Mouse (Mus musculus) yolk sac, embryonic 10.5 days (tissue): ENCODE results near the gene Cltc.
"Not testable (repeated sequence)": the region's sequence is repeated elsewhere in the genome, so short reads cannot be mapped to it uniquely, and the experiment has no call there.

Source experiments
- DNase-seq: peaks from one replicate; pipeline ENCODE4 v3.0.0-alpha.2; 2017; ENCODE audit warnings: low spot score

Cltc gene

GRCm38 (mm10) chr11:86738308-86738707 lies 19.1 kb downstream of the Cltc start:
- not testable (repeated sequence) for DNase-seq

- no peak for DNase-seq
Measured at GRCm38 (mm10) chr11:86737301-86738000, 19.9 kb downstream of the Cltc start.

- DNase-seq, result no peak
Measured at GRCm38 (mm10) chr11:86734993-86735392, 22.4 kb downstream of the Cltc start.

GRCm38 (mm10) chr11:86734241-86734939 lies 23.0 kb downstream of the Cltc start:
- no peak for DNase-seq

- no peak for DNase-seq
Measured at GRCm38 (mm10) chr11:86731443-86731842, 25.9 kb downstream of the Cltc start.

- no peak for DNase-seq
Measured at GRCm38 (mm10) chr11:86725607-86726006, 31.8 kb downstream of the Cltc start.

- DNase-seq, result no peak
Measured at GRCm38 (mm10) chr11:86724982-86725381, 32.4 kb downstream of the Cltc start.

- no peak for DNase-seq
Measured at GRCm38 (mm10) chr11:86724004-86724403, 33.4 kb downstream of the Cltc start.

- no peak for DNase-seq
Measured at GRCm38 (mm10) chr11:86719390-86719789, 38.0 kb downstream of the Cltc start.

GRCm38 (mm10) chr11:86718369-86718768 lies 39.0 kb downstream of the Cltc start:
- DNase-seq, result no peak

GRCm38 (mm10) chr11:86717306-86718065 lies 39.9 kb downstream of the Cltc start:
- no peak for DNase-seq

GRCm38 (mm10) chr11:86714606-86715005 lies 42.8 kb downstream of the Cltc start:
- DNase-seq, result no peak

- no peak for DNase-seq
Measured at GRCm38 (mm10) chr11:86701151-86701550, 56.2 kb downstream of the Cltc start.

GRCm38 (mm10) chr11:86695461-86695860 lies 61.9 kb downstream of the Cltc start:
- no peak for DNase-seq

- no peak for DNase-seq
Measured at GRCm38 (mm10) chr11:86692546-86692945, 64.8 kb downstream of the Cltc start.

- no peak for DNase-seq
Measured at GRCm38 (mm10) chr11:86691956-86692355, 65.4 kb downstream of the Cltc start.

- DNase-seq, result no peak
Measured at GRCm38 (mm10) chr11:86691482-86691881, 65.9 kb downstream of the Cltc start.

- DNase-seq, result no peak
Measured at GRCm38 (mm10) chr11:86690383-86690782, 67.0 kb downstream of the Cltc start.

GRCm38 (mm10) chr11:86685366-86685765 lies 72.0 kb downstream of the Cltc start:
- no peak for DNase-seq

GRCm38 (mm10) chr11:86684126-86685012 lies 73.0 kb downstream of the Cltc start:
- no peak for DNase-seq

GRCm38 (mm10) chr11:86683395-86684125 lies 73.8 kb downstream of the Cltc start, which contains the start of the genes Vmp1 and Ptrh2:
TSS of gene Vmp1 (minus strand) at chr11:86683836.
TSS of gene Ptrh2 (plus strand) at chr11:86683985.
- peak; percentile 97 for DNase-seq
